Mouse (Mus musculus): ENCODE measurements around the gene Ccdc106.

GRCm38 (mm10) chr7:5080815-5081214 is 60.5 kb downstream of the Ccdc106 start:
- TF ChIP-seq EP300 (optimal IDR thresholded peaks at IDR 0.05) (no peak), CTCF (IDR thresholded peaks at IDR 0.05; ENCODE audit: low read depth) (no peak)
